Mouse (Mus musculus) erythroblast, embryonic 14.5 days (primary cell): Measurements from ENCODE around the gene Hectd4.

ENCODE experiments used
- GATA1 ChIP-seq: IDR thresholded peaks from 2 replicates; pipeline ENCODE4 v1.6.1; 2012; ENCODE audit warnings: low read length, inconsistent platforms, mixed read lengths
- TAL1 ChIP-seq: IDR thresholded peaks from 3 replicates; pipeline ENCODE4 v1.6.1; 2012; ENCODE audit warnings: low read length, inconsistent platforms, mixed read lengths

- TF ChIP-seq GATA1: no peak
- TF ChIP-seq TAL1: no peak
These were observed 67.2 kb downstream of the Hectd4 start for GRCm38 (mm10) chr5:121287213-121287612.
